Mouse (Mus musculus) small intestine, adult 2 months (tissue): ENCODE data around the gene Gm49673. TPM values are rescaled to one million over a fixed set of nuclear protein-coding genes. Genes with fewer than 3 reads are reported as not detected.
"Not testable (repeated sequence)": the region's sequence is repeated elsewhere in the genome, so short reads cannot be mapped to it uniquely, and the experiment has no call there.

ENCODE experiments used
- H3K27ac ChIP-seq: fragments of 200-500 bp; 2 replicates; pipeline ENCODE4 v1.5.1; 2012; ENCODE audit warnings: low read depth, low read length, control low read depth, inconsistent platforms; ENCODE audit not compliant: insufficient read depth
- H3K27me3 ChIP-seq: fragments of 200-500 bp; 2 replicates; pipeline ENCODE4 v1.6.1; 2012; ENCODE audit warnings: mild to moderate bottlenecking, moderate library complexity, low read length, inconsistent platforms; ENCODE audit not compliant: control insufficient read depth, insufficient read depth
- H3K36me3 ChIP-seq: fragments of 200-500 bp; 2 replicates; pipeline ENCODE4 v1.6.1; 2012; ENCODE audit warnings: mild to moderate bottlenecking, low read length, control low read depth, inconsistent platforms; ENCODE audit not compliant: control insufficient read depth, insufficient read depth
- H3K4me1 ChIP-seq: fragments of 200-500 bp; 2 replicates; pipeline ENCODE4 v1.6.1; 2012; ENCODE audit warnings: low read length, inconsistent platforms, mixed read lengths; ENCODE audit not compliant: control insufficient read depth, insufficient read depth, insufficient read length
- H3K4me3 ChIP-seq: fragments of 200-500 bp; 2 replicates; pipeline ENCODE4 v1.5.1; 2012; ENCODE audit warnings: low read depth, mild to moderate bottlenecking, control low read depth, inconsistent platforms, low read length, moderate library complexity
- WGBS: fragments of 180-500 bp; shearing (Covaris S2); methylation state at CpG from one replicate; pipeline ENCODE4 v1.1.7; 2018; 5-methylcytosine and 5-hydroxymethylcytosine counted together
- polyA plus RNA-seq: library from polyadenylated mRNA; depleted of rRNA; stranded (reverse); fragments of >200 nt; gene quantifications from 2 replicates; pipeline ENCODE4 v1.2.3, GENCODE M21; 2012

Gene Gm49673
- polyA plus RNA-seq, 1 experiment, result 1.8 TPM

GRCm38 (mm10) chr17:8165608-8165945 lies 18.0 kb upstream of the Gm49673 start:
- H3K27me3 ChIP-seq, H3K27ac ChIP-seq, H3K4me1 ChIP-seq: not testable (repeated sequence)
- H3K4me3 ChIP-seq, result peak overlapping the region; percentile 80
- H3K36me3 ChIP-seq, result peaks cover 12% of the 10 kb centered on the region
- WGBS, result under 1% methylated on average over 42 of the region's 42 CpGs

GRCm38 (mm10) chr17:8164701-8165607 lies 17.4 kb upstream of the Gm49673 start, which contains the start of gene Fgfr1op:
Gene Fgfr1op, plus strand, starts transcription at chr17:8165501.
- peak within 1 kb of the TSS; percentile 80 for H3K4me3 ChIP-seq
- H3K4me1 ChIP-seq, H3K36me3 ChIP-seq, H3K27me3 ChIP-seq, H3K27ac ChIP-seq: not testable (repeated sequence)
- under 1% methylated on average over 19 of the region's 55 CpGs for WGBS

GRCm38 (mm10) chr17:8160969-8161368 lies 13.4 kb upstream of the Gm49673 start:
- 51% methylated on average over 3 of the region's 3 CpGs for WGBS
- H3K36me3 ChIP-seq, H3K4me1 ChIP-seq, H3K27ac ChIP-seq, H3K4me3 ChIP-seq, H3K27me3 ChIP-seq: not testable (repeated sequence)

GRCm38 (mm10) chr17:8158627-8159026 lies 11.0 kb upstream of the Gm49673 start:
- H3K4me1 ChIP-seq, result not testable (repeated sequence)

GRCm38 (mm10) chr17:8155982-8156381 lies 8.4 kb upstream of the Gm49673 start:
- H3K27me3 ChIP-seq, H3K36me3 ChIP-seq, H3K4me1 ChIP-seq, H3K27ac ChIP-seq, H3K4me3 ChIP-seq: not testable (repeated sequence)
- 100% methylated on average over 1 of the region's 8 CpGs for WGBS

More at GRCm38 (mm10) chr17:8158627-8159026, 11.0 kb upstream of the Gm49673 start:
- not testable (repeated sequence) for H3K36me3 ChIP-seq, H3K4me3 ChIP-seq, H3K27me3 ChIP-seq, H3K27ac ChIP-seq
- WGBS, result no CpG with 5 or more reads among the region's 1 CpGs

- H3K4me3 ChIP-seq, H3K27me3 ChIP-seq, H3K4me1 ChIP-seq, H3K36me3 ChIP-seq, H3K27ac ChIP-seq: not testable (repeated sequence)
- WGBS, result 87% methylated on average over 7 of the region's 7 CpGs
Observed at GRCm38 (mm10) chr17:8155010-8155409, 7.4 kb upstream of the Gm49673 start.

- Histone ChIP-seq H3K4me3 (peak overlapping the region; percentile 82), H3K27ac (peak overlapping the region; percentile 39; the same call in 1 of the 2 replicates)
- 7% methylated on average over 5 of the region's 5 CpGs for WGBS
- not testable (repeated sequence) for H3K36me3 ChIP-seq, H3K4me1 ChIP-seq, H3K27me3 ChIP-seq
Observed at GRCm38 (mm10) chr17:8146931-8147330, 657 bp downstream of the Gm49673 start.

- H3K27me3 ChIP-seq, H3K36me3 ChIP-seq, H3K4me3 ChIP-seq, H3K4me1 ChIP-seq, H3K27ac ChIP-seq: not testable (repeated sequence)
- 24% methylated on average over 13 of the region's 14 CpGs for WGBS
Observed at GRCm38 (mm10) chr17:8143802-8144673, 3.5 kb downstream of the Gm49673 start.

- WGBS, result 88% methylated on average over 3 of the region's 3 CpGs
- not testable (repeated sequence) for H3K4me3 ChIP-seq
Observed at GRCm38 (mm10) chr17:8140210-8140609, 7.4 kb downstream of the Gm49673 start.

GRCm38 (mm10) chr17:8138116-8138515 lies 9.5 kb downstream of the Gm49673 start:
- 91% methylated on average over 5 of the region's 5 CpGs for whole genome bisulfite sequencing
- H3K27ac ChIP-seq, H3K4me3 ChIP-seq, H3K27me3 ChIP-seq, H3K4me1 ChIP-seq, H3K36me3 ChIP-seq: not testable (repeated sequence)

More at GRCm38 (mm10) chr17:8140210-8140609, 7.4 kb downstream of the Gm49673 start:
- H3K36me3 ChIP-seq, H3K27ac ChIP-seq, H3K27me3 ChIP-seq, H3K4me1 ChIP-seq: not testable (repeated sequence)

- no CpG with 5 or more reads among the region's 6 CpGs for WGBS
- not testable (repeated sequence) for H3K4me3 ChIP-seq, H3K4me1 ChIP-seq, H3K27me3 ChIP-seq, H3K36me3 ChIP-seq, H3K27ac ChIP-seq
Observed at GRCm38 (mm10) chr17:8130849-8131248, 16.7 kb downstream of the Gm49673 start.
